Mouse (Mus musculus) urinary bladder, postnatal 14 days (tissue): ENCODE results near the gene Zdhhc23.

Experiments
- DNase-seq: peaks from one replicate; pipeline ENCODE4 v3.0.0; 2021; ENCODE audit warnings: low spot score

Gene Zdhhc23

DNA sequence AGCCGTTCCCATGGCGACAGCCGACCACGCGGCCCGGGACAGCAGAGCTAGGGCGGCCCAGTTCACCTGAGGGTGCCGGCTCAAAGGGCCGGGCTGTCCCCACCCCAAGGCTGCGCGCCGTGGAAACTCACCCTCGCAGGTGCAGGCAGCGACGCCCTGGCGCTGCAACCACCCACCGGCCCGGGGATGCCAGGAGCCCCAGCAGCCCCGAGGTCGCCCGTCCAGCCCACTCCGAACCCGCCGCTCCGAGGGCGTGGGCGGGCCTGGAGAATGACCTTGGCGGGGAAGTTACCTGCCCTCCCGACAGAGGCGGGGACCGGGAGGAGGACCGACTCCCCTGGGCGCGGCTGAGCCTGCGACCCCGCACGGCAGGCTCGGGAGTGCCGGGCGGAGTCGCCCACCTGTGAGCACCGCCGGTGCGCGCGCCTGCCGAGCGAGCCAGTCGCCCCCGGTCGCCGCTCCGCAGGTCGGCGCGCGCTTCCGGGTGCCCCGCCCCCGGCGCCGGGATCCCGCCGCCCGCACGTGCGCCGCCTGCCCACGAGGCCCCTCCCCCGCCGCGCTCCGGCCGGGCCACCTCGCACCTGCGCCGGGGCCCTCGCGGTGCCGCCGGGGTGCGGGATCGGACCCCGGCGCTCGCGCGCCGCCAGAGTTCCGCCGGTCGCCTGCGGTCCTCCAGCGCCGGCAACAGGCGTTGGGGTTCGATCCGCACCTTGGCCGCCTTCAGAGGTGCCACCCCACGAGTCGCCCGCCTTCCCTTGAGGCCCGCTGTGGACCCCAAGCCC is at the start of gene Zdhhc23:
Gene Zdhhc23 (minus strand): TSS at position 464 of the 782 bp plus-strand sequence.
- peak; percentile 40 for DNase-seq

DNA sequence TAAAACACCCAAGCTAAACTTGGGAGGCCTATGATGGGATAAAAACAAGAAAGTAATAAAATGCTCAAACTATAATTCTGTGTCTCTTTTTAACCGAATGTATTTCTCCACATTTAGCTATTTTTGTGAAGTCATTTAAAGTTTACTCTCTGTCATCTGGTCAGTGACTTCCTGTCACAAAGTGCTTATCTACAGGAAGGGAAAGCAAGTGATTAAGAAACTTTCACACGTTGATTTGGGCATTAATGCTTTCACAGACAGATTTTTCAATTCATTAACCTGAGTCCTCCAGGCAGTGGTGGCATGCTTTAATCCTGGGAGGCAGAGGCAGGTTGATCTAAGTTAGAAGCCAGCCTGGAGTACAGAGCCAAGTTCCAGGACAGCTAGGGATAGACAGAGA is 49.7 kb upstream of the Zdhhc23 start:
- DNase-seq: no peak

DNA sequence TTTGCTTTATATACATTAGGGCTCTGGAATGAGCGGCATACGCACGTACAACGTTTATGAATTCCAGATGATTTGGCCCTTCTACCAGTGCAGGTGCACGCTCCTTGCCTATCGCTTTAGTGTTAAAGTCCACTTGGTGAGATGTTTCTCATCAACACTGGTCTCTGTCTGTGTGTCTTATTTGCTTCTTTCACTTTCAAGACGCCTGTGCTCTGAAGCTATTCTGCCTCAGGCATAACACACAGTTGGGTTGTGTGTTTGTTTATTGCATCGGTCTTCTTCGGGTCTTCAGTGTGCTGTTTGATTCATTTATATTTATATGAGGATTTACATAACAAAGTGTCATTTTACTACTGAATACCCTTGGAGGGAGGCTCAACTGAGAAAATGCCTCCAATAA is 47.2 kb upstream of the Zdhhc23 start:
- no peak for DNase-seq

DNA sequence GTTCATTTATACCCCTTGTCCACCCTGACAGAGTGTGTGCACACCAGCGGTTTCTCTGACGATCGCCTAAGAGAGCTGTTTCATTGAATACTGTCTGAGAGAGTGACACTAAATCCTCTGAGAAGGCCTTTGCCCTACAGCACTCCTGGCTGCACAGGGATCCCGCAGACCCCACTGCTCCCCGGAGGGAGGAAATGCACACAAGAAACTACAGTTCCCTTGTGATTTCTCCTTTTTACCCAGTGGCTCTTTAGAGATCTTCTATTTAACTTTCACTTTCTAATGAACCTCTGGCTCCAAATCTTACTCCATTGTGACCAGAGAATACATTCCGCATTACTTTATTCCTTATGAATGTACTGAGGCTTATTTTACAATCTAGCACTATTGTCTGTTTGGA is 46.6 kb upstream of the Zdhhc23 start:
- DNase-seq: no peak

DNA sequence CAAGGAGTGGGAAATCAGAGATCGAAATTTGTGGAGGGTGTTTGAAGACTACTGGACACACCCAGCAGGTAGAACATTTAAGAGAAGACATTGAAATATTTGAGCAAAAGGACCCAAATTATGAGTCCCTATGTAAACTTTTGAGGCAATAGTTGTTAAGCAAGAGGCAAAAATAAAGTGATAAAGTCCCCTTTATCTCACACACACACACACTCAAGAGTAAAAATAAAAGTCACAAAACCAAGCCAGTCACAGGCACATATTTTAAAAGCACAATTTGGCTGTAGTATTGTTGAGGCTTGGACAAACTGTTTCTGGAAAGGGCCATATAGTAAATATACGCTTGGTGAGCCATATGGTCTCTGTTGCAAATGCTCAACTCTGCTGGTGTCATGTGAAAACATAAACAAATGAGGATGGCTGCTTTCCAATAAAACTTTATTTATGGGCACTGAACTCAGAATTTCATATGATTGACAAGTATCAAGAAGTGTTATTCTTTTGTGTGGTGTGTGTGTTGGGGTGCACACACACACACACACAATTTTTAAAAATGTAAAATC is 39.5 kb upstream of the Zdhhc23 start:
- DNase-seq: no peak

DNA sequence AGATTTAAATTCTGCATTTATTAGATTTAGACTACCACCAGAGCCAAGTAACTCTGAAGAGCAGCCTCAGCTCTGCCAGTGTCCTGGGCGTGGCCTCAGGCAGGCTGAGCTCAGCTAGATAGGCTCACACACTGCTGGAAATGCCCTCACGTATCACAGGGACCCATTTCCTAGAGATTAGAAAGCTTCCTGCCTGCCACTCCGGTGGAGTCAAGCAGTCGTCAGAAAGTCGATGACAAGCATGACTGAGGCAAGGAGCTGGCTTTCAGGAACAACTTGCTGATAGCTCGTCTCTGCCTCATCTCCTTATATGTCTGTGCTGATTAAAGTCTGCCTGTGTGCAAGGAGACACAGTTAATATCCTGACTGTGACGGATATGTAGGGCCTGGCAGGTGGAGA is 38.8 kb upstream of the Zdhhc23 start:
- no peak for DNase-seq

DNA sequence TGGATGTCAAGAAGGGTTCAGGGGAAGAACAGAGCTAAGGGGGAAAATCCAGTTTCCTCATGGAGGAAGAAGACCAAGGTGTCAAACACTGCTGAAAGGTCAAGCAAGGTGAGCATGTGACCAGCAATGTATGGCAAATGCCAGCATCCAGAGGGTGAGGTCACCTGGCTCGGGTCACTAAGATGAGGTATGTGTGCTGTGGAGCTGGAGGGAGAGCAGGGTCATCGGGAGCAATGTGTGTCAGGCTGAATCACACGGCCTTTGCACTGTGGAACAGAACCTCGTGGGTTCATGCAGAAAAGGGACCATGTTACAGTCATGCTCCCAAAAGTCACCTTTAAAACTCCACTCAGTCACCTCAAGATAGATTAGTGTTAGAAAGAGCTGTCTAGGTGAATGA is 38.1 kb upstream of the Zdhhc23 start:
- no peak for DNase-seq

DNA sequence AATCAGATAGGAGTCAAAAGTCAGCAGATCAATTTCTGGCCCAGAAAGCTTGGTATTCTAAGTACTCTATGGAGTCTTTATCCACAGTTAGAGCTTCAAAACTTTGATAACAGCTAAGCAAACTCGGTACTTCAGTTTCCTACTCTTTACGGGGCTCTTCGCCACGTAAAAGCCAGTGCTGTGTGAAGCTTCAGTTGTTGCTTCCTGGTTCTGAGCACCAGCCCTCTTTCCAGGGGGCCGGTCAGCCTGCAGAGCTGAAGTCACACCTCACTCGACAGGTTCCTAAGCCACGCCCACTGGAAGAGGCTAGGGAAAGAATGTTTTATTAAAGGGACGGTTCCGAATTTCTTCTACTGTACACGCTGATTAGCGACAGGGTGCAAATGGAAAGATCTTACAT is 36.6 kb upstream of the Zdhhc23 start:
- DNase-seq: peak; percentile 84

DNA sequence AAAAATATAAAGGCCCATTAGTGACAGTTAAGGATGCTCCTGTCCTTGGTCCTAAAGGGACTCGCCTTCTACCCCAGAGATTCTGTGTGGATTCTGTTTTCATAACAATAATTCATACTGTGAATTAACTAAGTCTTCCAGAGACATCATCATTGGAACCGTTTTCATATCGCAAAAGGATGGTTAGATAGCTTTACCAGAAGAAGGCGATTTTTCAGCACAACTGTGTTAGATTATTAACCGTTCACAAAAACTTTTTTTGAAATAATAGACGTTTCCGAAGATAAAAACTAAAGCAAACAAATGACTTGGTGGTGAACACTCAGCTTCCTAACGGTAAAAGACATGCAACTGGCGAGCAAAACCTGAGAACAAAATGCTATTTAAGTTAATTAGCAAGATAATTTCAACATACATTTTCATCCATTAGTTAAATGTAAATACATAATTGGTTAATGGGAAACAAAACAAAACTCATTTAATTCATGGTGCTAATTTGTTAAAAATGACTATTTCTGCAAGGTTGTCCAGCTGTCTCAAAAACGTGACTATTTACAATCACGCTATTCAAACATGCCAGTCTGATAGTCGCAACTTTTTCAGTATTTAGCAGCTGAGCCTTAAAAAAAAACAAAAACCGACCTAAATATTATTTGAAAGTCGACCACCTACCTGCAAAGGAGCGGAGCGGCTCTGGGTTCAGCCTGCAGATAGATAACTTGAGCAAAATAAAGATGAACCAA is 36.0 kb upstream of the Zdhhc23 start:
- no peak for DNase-seq

DNA sequence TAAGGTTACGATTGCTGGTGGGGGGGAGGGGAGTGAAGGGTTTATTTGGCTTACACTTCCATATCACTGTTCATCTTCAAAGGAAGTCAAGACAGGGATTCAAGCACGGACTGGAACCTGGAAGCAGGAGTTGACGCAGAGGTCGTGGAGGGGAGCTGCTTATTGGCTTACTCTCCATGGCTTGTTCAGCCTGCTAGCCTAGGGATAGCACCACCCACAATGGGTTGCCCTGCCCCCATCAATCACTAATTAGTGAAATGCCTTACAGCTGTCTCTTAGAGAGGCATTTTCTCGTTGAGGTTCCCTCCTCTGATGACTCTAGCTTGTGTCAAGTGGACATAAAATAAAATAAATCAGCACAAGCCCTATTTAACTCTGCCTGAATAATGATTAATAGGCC is 31.4 kb upstream of the Zdhhc23 start:
- no peak for DNase-seq

DNA sequence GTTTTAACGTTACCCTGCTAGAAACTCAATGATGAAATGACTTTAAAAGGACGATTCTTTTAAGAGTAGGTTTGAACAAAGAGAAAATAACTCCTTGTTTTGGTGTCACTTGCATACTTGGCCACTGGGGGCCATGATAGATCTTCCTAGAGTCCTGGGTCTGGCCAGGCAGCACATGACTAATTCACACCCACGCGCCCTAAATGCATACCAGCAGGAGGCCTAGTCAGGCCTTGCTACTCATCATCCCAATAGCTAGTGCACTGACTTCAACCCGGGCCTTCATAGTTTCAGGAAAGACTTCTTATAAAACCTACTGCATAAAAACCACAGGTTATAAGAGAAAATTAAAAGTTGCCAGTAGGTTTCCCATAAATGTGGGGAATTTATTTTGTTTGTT is 22.5 kb upstream of the Zdhhc23 start:
- DNase-seq: no peak

DNA sequence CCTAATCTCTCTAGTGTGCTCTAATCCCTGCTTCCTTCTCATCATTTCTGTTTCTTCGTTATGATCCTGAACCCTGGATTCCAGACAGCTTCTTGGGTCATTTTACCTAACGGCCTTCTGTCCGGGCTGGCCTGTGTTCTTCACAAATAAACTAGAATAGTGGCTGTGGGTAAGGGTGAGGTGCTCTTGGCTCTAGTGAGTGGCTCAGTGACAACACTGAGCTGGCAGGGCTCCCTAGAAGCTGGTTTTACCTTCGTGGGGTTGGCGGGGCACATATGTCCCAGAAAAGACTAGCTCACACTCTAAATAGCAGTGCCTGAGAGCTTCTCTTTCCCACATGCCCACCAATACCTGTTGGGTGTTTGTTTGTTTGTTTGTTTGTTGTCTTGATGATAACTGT is 19.9 kb upstream of the Zdhhc23 start:
- no peak for DNase-seq

DNA sequence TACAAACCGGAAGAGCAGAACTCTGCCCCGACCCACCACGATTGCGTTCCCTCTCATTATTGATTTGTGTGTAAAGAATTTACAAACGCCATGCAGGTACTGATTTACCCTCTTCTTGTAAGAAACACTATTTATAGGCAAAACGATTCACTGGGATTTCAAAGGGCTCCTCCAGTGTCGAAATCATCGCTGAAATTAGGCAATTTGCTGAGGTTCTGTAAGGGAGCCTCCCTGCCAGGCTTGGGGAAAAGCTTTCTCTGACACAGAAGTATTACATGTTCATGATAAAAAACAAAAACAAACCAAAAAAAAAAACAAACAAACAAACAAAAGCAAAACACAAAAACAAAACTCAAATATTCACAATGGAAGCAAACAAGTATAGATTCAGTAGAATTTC is 19.5 kb upstream of the Zdhhc23 start:
- DNase-seq: no peak

DNA sequence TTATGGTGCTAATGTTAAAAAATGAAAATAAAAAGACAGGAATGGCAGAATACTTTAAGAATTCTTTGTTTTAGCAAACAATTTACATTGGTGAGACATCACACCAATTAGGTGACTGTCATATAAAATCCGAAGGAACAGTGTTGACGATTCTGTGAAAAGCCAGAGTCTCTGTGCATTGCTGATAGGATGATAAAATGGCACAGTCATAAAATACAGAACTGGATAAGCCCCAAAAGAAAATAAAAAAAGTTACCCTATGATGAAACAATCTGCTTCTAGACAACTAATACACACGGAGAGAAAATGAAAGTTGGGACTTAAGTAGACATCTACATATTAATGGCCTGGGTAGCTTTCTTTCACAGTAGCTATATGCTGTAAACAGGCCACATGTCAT is 15.0 kb upstream of the Zdhhc23 start:
- no peak for DNase-seq

DNA sequence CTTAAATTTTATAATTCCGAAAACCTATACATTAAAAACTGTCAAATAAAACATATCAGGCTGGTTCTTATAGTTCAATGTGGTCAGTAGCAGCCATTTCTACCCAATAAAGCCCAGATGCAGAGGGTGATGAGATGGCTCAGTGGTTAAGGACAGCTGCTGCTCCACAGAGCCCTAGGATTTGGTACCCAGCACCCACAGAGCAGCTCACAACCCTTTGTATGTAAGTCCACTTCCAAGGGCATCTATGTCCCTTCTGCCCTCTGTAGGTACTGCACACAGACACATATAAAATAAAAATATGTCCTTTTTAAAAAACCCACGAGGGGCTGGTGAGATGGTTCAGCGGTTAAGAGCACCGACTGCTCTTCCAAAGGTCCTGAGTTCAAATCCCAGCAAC is 6.7 kb upstream of the Zdhhc23 start:
- no peak for DNase-seq

DNA sequence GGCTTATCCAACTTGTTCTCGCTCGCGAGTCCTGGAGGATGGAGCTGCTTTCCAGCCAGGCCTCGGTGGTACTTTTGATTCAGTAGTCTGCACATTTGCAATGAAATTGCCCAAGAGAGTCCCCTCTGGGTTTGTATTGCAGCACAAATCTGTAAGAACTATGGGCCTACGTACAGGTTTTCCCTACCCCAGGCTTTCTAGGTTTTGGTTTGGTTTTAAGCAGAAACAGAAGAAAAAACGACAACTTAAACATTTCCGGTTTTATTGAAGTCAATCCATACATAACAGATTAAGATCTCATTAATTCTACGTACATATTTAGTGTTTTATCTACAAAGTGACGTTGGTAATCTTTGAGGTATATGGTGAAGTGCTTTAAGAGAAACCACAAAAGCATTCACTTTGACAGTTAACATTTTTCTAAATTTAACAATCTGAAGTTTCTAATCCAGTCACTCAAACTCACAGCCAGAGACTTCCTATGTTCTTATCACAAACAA is 569 bp upstream of the Zdhhc23 start:
- DNase-seq: no peak

DNA sequence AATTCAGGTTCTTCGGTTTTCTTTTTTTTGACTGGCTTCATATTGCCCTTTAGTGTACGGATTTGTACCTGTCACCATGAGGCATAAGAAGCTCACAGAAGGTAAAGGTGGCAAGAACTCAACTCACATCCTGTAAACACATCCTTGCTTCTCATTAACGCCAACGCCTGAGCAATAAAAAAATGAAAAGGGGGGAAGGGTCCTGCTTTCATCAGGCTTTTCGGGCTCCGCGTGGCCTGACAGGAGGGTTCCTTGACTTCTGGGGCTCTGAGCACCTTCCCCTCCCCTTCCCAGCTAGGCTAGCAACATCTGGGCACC is 622 bp downstream of the Zdhhc23 start:
- DNase-seq: no peak

DNA sequence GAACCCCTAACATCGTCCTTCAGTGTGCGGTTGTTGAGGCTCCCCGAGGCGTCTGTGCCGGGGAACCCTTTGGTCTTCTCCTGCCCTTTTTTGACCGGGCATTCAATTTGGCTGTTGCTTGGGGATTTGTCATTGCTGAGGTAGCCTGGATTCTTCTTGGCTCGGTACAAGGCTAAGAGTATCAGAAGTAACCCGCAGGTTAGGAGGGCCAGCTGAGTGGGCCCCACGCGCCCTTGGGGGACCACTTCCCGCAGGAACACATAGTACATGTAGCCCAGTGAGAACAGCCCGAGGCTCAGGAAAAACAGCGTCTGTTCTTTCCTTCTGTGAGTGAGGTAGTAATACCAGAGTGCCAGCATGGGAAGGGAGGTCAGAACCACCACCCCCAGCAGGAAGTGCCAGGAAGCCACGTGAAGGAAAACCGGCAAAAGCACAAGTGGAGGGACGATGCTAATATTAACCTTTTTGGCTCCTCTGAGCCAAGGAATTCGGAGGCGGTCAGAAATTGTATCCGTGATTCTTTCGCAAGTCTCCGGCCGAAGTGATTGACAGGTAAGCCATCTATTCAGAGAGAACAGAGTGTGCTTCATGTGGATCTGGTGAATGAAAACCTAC is 5.9 kb downstream of the Zdhhc23 start:
- no peak for DNase-seq

DNA sequence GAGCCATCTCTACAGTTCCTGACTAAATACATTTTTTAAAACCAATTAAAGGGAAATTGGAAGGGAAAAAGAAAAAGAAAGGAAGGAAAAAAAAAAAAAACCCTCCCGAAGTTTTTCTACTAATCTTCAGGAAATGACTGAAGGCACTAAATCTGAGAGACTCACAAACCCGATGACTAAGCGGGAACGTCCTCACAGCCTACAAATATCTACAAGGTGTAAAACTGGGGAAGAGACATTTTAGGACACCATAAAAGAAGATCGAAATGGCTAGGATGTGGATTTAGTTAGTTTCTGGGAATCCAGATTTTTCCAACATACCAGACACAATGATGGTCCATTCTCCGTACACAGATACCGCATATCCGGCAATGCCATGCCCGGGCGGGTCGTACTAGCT is 6.4 kb downstream of the Zdhhc23 start:
- no peak for DNase-seq

DNA sequence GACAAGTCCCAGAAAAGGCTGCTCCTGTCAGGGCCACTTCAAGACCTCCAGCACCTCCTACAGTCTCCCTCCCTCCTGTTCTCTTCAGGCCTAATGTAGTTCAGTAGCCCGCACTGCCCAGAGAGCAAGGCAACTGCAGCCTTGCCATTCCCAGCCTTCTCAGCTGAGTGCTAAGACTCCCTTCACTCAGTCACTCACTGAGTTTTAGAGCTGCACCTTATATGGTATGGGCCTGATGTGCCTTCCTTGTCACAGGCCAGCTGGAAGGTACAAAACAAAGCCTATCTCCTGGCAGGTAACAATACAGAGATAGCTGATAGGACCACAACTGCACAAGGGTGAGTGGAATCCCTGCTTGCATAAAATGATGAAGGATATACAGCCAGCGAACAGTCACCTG is 7.2 kb downstream of the Zdhhc23 start:
- no peak for DNase-seq

DNA sequence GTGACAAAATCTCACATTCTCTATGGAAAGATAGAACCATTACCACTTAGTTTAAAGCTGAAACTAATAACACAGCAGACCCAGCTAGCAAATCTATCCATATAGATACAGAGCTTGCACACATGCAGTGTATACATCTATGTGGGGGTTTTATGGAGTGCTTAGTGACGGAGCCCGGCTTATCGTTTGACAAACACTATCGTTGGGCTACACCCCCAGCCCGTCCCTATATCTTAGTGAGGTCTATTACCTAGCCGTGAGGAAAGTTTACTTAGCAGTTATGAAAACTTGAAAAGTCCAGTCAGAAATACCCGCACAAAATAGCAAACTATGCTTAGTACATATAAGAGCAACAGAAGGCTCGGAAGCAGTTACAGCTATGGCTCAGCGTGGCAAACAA is 7.8 kb downstream of the Zdhhc23 start:
- DNase-seq: no peak

DNA sequence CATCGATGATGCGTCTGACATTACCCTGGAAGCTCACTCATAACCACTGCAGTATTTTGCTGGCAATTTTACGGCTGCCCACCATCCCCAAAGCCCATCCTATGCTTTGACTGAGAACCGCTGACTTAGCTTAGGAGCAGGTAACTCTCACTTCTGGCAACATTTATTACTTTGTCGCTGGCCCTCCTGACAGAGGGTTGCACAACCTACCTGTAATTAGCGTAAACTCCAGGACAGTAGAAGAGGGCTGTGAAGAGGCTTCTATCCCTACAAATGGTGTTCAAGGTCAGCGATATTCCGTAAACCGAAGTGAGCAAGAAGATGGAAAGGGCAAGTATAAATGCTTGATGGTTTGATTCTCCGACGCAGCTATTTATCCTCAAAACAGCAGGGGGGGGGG is 8.4 kb downstream of the Zdhhc23 start:
- no peak for DNase-seq

DNA sequence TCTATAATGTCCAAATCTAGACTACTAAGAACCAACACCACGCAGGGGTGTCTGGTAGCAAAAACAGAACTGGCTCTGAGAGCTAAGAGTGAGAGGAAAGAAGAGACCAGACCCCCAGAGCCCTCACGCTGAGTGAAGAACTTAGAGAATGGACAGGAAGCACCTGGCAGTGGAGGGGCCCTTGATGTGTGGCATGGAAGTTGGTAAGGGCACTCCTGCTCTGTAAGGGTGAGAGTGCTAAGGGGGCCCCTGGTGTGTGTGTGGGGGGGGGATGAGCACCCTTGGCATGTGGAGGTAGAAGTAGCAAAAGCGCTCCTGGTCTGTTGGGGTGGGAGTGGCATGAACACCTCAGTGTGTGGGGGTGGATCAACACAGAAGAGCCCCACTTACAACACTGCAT is 9.2 kb downstream of the Zdhhc23 start:
- no peak for DNase-seq
